Mouse (Mus musculus) heart, postnatal 14 days (tissue): ENCODE measurements around the gene Slc38a2. TPM values are rescaled to one million over a fixed set of nuclear protein-coding genes. Genes with fewer than 3 reads are reported as not detected.

Experiments
- DNase-seq, 2 experiments: peaks; one replicate each; pipeline ENCODE4 v3.0.0; 2021 to 2022
- intact Hi-C: fragments of 180-260 bp; cut with DNase I; formaldehyde crosslinking; loops from one replicate; pipeline ENCODE4 v1.15.1; 2025
- total RNA-seq, 2 experiments: library from RNA; stranded (reverse); gene quantifications; 2 replicates each; pipeline ENCODE4 v1.2.3; 2021

Gene Slc38a2
- total RNA-seq, 2 experiments from 2014 or later: 257 to 301 TPM

DNA sequence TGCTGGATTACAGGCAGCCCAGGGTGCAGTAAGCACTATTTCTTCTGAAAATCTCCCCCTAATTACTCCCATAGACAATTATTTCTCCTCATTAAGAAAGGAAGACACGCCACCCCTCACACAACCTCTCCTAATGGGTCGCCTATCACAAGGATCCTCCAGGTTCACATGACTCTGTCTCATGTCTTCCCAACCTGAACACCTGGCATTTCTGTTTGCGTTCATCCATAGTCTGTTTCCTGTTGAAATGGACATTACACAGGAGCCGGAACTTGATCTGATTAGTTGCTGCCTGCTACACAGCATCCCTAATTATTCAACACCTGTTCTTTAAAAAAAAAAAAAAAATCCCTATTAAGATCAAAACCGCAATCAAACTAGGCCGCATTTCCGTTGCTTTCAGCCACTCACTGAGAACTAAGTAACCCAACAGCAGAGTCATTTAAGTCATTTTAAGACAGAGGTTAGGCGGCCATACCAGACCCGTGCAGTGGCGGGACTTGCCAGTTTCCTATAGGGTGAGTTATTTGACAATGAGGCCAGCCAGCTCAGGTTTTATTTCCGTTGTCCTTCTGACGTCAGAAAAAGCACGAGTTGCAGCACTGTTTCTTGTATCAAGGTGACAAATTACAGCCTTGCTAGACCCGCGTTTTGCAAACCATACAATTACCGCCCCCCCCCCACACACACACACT, 59.1 kb downstream of the Slc38a2 start:
- DNase-seq: no peak
- intact Hi-C loops: no loop called here

DNA sequence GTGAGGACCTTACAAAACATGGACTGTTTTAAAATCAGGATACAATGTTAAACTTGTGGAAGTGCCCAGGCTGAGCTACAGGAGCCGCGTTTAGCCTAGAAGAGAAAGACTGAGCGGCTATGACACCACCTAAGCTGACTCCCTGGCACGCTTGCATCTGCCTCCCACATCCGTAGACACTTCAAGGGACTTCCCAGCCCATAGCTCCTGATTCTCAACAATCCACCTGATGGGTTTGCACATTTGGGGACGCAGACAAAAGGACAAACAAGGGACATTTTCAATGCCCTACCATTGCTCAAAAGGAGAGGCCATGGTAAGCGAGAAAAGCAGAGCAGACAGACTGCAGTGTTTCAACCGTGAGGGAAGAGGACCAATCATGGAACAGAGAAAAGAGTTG, 59.9 kb downstream of the Slc38a2 start:
- intact Hi-C loops: no loop called here
- DNase-seq: no peak

GRCm38 (mm10) chr15:96638656-96639055, 60.9 kb downstream of the Slc38a2 start:
- intact Hi-C loops: no loop called here
- no peak for DNase-seq

GRCm38 (mm10) chr15:96638173-96638572, 61.4 kb downstream of the Slc38a2 start:
- no peak for DNase-seq
- intact Hi-C loops: no loop called here

Other genes starting within 250 kb of the Slc38a2 start
- 10 to 100 TPM; 48.8 to 49.6 TPM for gene Scaf11, start 238.9 kb downstream of the Slc38a2 start, total RNA-seq
- gene Slc38a1, start 56.8 kb downstream of the Slc38a2 start, total RNA-seq: 10 to 100 TPM; 33.6 to 35.4 TPM